Mouse (Mus musculus) limb, embryonic 13.5 days (tissue): ENCODE measurements around the gene Slc2a9. TPM values are rescaled to one million over a fixed set of nuclear protein-coding genes. Genes with fewer than 3 reads are reported as not detected.

Experiments
- ATAC-seq: fragments of 200-750 bp; cut with Nextera tagmentation; 2 replicates; pipeline ENCODE4 v1.8.0; 2017; ENCODE audit warnings: low read depth, moderate number of reproducible peaks, moderate TSS enrichment; ENCODE audit not compliant: low FRiP score
- H3K27ac ChIP-seq: fragments of 300-500 bp; sonication (generic); 2 replicates; pipeline ENCODE4 v1.5.1; 2015; ENCODE audit warnings: inconsistent platforms, mild to moderate bottlenecking, moderate library complexity
- H3K27me3 ChIP-seq: fragments of 300-500 bp; sonication (generic); 2 replicates; pipeline ENCODE4 v1.6.1; 2015; ENCODE audit warnings: mild to moderate bottlenecking, inconsistent platforms
- H3K36me3 ChIP-seq: fragments of 300-500 bp; sonication (generic); 2 replicates; pipeline ENCODE4 v1.6.1; 2015; ENCODE audit warnings: inconsistent platforms, mild to moderate bottlenecking, moderate library complexity
- H3K4me1 ChIP-seq: fragments of 300-500 bp; sonication (generic); 2 replicates; pipeline ENCODE4 v1.6.1; 2015; ENCODE audit warnings: inconsistent platforms
- H3K4me2 ChIP-seq: fragments of 300-500 bp; sonication (generic); replicated peaks from 2 replicates; pipeline ENCODE4 v1.6.1; 2015; ENCODE audit warnings: inconsistent platforms, mild to moderate bottlenecking, moderate library complexity
- H3K4me3 ChIP-seq: fragments of 300-500 bp; sonication (generic); 2 replicates; pipeline ENCODE4 v1.5.1; 2015; ENCODE audit warnings: moderate library complexity, mild to moderate bottlenecking, inconsistent platforms
- H3K9ac ChIP-seq: fragments of 300-500 bp; sonication (generic); 2 replicates; pipeline ENCODE4 v1.6.1; 2015; ENCODE audit warnings: mild to moderate bottlenecking, inconsistent platforms
- H3K9me3 ChIP-seq: fragments of 300-500 bp; sonication (generic); 2 replicates; pipeline ENCODE4 v1.6.1; 2016; ENCODE audit warnings: inconsistent platforms
- WGBS: fragments of 180-500 bp; shearing (Covaris S2); methylation state at CpG from one replicate; pipeline ENCODE4 v1.1.7; 2015; 5-methylcytosine and 5-hydroxymethylcytosine counted together
- polyA plus RNA-seq: library from polyadenylated mRNA; unstranded; fragments of >200 nt; fragmentation: Nextera tagmentation; extraction: Ambion mirVana; gene quantifications from 2 replicates; pipeline ENCODE4 v1.2.1, GENCODE M21; 2015

Gene Slc2a9
- polyA plus RNA-seq, 1 experiment from 2014 or later, result 0.32 TPM

DNA sequence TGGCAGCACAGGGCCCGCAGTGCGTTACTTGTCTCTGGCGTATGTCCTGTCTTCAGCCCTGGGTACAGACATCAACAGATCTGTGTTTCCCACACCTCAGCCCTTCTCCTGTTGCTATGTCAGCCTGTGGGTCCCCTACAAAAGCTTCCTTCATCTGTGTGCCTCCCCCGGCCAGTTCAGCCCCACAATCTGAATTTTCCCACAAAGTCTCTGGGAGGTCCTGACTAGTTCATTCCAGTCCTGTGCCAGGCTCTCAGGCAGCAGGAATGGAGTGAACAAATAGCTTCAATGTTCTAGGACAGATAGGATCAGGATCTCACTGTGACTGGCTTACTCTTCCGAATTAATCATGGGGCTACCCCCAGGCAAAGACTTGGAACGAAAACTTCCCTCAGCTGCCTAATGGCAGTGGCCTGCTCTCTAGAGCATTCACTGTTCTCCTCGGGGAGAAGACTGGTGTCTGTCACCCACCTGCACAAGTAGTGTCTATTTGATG is 3.6 kb downstream of the Slc2a9 start:
- Histone ChIP-seq H3K36me3 (no peaks in the 10 kb centered on the region), H3K4me2 (no peak overlapping the region), H3K9ac (no peak overlapping the region), H3K4me1 (peaks cover 5% of the 10 kb centered on the region; the same call in 1 of the 2 replicates), H3K27me3 (no peaks in the 10 kb centered on the region), H3K9me3 (no peaks in the 10 kb centered on the region), H3K4me3 (no peak overlapping the region), H3K27ac (no peak overlapping the region)
- ATAC-seq, result peak; percentile 28; the same call in 1 of the 2 replicates
- 78% methylated on average over 7 of the region's 7 CpGs for WGBS

DNA sequence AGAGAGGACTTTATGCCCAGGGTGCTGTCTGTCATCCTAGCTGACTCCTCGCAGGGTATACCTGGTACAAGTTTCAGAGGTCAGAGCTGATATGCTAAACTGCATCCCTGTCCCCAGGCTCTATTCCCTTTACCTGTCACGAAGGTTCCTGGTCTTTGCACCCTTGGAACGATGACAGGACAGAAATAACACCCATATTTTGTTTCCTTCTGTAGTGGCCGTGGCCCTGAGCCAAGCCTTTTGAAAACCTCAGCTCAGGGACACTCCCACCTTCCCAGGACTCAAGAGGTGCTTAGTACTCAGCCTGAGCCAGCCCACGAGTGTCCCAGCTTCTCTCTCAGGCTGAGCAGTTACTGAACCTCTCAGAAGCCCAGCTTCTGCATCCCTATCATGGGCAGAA is 4.5 kb downstream of the Slc2a9 start:
- Histone ChIP-seq H3K27me3 (no peaks in the 10 kb centered on the region), H3K4me2 (no peak overlapping the region), H3K4me3 (no peak overlapping the region), H3K9me3 (no peaks in the 10 kb centered on the region), H3K27ac (no peak overlapping the region), H3K9ac (no peak overlapping the region), H3K4me1 (no peaks in the 10 kb centered on the region), H3K36me3 (no peaks in the 10 kb centered on the region)
- 73% methylated on average over 5 of the region's 5 CpGs for WGBS
- no peak for ATAC-seq

GRCm38 (mm10) chr5:38496491-38497057 is 6.4 kb downstream of the Slc2a9 start:
- no peaks in the 10 kb centered on the region for H3K9me3 ChIP-seq
- H3K4me3 ChIP-seq, result no peak overlapping the region
- WGBS, result 85% methylated on average over 8 of the region's 8 CpGs
- H3K36me3 ChIP-seq, result no peaks in the 10 kb centered on the region
- no peak overlapping the region for H3K27ac ChIP-seq
- H3K9ac ChIP-seq, result no peak overlapping the region
- no peaks in the 10 kb centered on the region for H3K4me1 ChIP-seq
- H3K4me2 ChIP-seq, result no peak overlapping the region
- ATAC-seq, result no peak
- no peaks in the 10 kb centered on the region for H3K27me3 ChIP-seq

DNA sequence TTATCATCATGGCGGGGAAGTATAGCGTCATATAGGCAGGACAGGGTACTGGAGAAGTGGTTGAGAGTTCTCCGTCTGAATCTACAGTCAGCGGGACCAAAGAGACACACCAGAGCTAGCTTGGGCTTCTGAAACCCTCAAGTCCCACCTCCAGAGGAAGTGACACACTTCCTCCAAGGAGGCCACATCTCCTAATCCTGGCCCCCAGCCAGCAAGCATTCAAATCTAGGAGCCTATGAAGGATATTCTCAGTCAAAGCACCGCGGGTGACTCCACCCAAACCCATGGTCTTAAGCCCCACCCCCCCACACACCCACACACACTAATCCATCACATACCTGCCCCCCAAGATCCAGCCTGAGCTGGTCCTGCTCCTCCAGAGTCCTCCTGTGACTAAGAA is 9.1 kb downstream of the Slc2a9 start:
- H3K9ac ChIP-seq, result no peak overlapping the region
- H3K4me2 ChIP-seq, result no peak overlapping the region
- H3K4me3 ChIP-seq, result no peak overlapping the region
- no peak for ATAC-seq
- H3K9me3 ChIP-seq, result no peaks in the 10 kb centered on the region
- no peaks in the 10 kb centered on the region for H3K4me1 ChIP-seq
- H3K27ac ChIP-seq, result no peak overlapping the region
- H3K36me3 ChIP-seq, result no peaks in the 10 kb centered on the region
- H3K27me3 ChIP-seq, result no peaks in the 10 kb centered on the region
- WGBS, result 93% methylated on average over 6 of the region's 6 CpGs

GRCm38 (mm10) chr5:38491763-38492162 is 11.2 kb downstream of the Slc2a9 start:
- WGBS, result 72% methylated on average over 8 of the region's 8 CpGs
- ATAC-seq, result no peak
- H3K27me3 ChIP-seq, result no peaks in the 10 kb centered on the region

GRCm38 (mm10) chr5:38489739-38490138 is 13.2 kb downstream of the Slc2a9 start:
- no peaks in the 10 kb centered on the region for H3K27me3 ChIP-seq
- H3K9ac ChIP-seq, result no peak overlapping the region
- no peaks in the 10 kb centered on the region for H3K4me1 ChIP-seq
- no peak overlapping the region for H3K4me2 ChIP-seq
- no peak overlapping the region for H3K27ac ChIP-seq
- ATAC-seq, result no peak
- H3K9me3 ChIP-seq, result no peaks in the 10 kb centered on the region
- WGBS, result 85% methylated on average over 4 of the region's 4 CpGs
- no peaks in the 10 kb centered on the region for H3K36me3 ChIP-seq
- H3K4me3 ChIP-seq, result no peak overlapping the region

More at GRCm38 (mm10) chr5:38491763-38492162, 11.2 kb downstream of the Slc2a9 start:
- Histone ChIP-seq H3K27ac (no peak overlapping the region), H3K4me1 (no peaks in the 10 kb centered on the region), H3K9ac (no peak overlapping the region), H3K4me3 (no peak overlapping the region), H3K36me3 (no peaks in the 10 kb centered on the region), H3K4me2 (no peak overlapping the region), H3K9me3 (no peaks in the 10 kb centered on the region)

DNA sequence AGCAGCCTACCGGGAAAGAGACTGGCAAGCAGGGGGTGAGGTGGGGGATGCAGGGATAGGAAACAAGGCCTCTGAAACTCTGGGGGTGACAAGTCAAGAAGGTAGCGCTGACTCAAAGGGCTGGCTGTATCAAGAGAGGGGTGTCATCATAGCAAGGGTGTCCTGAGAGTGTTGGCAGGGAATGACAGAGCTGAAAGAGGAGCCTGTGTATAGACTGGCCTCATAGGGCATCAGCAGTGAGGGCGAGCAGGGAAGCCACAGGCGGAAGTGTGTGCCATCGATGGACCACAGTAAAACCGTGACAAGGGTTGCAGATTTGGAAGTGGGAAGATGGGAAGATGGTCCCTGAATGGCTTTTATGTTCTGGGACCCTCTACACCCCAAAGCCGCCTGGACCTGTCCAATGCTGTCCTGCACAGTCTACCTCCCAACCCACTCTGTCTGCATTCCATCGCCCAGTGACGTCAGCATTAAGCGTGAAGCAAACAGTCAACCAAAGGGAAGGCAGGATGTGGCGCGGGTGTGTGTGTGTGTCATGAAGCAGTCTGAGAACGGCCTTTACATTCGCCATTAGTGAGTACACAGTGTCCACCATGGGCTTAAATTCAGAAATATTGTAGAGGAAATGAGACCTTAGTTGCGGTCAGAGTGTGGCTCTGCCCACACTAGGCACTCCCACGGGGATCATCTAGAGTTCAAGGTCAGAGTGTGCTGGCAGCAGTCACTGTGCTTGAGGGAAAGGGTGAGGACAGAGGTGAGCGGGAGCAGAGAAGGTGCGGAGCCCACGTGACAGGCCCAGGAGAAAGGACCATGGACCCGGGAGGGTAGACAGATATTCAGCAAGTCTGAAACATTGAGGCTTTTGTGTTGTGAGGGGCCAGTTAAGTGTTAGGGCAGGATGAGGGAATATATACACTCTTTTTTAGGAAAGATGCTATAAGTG is 14.0 kb downstream of the Slc2a9 start:
- Histone ChIP-seq H3K4me2 (no peak overlapping the region), H3K9ac (no peak overlapping the region), H3K36me3 (no peaks in the 10 kb centered on the region), H3K4me1 (peaks cover 7% of the 10 kb centered on the region; the same call in 1 of the 2 replicates), H3K27me3 (no peaks in the 10 kb centered on the region), H3K9me3 (no peaks in the 10 kb centered on the region), H3K4me3 (no peak overlapping the region), H3K27ac (no peak overlapping the region)
- 0 out of 2 replicates have a peak, but pooled peaks have one; percentile 44 for ATAC-seq
- 80% methylated on average over 20 of the region's 20 CpGs for WGBS

DNA sequence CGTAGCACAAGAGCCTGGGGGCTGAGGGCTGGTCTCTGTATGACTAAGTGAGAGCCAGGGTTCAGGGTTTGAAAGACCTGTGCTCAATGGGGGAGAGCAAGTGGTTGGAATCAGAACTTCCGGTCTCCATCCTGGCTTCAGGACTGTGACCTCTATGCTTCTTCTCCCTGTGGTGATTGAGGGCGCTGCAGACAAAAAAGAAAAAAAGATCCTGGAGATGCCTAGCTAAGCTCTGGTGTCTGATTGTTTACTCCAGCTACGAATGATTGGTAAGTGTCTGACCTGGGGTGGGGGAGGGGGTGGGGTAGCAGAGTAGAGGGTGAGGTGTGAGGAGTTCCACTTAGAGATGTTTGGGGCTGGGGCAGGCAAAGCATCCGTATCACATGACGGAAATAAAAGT is 14.9 kb downstream of the Slc2a9 start:
- peaks cover 11% of the 10 kb centered on the region; the same call in 1 of the 2 replicates for H3K4me1 ChIP-seq
- H3K4me3 ChIP-seq, result no peak overlapping the region
- H3K27me3 ChIP-seq, result no peaks in the 10 kb centered on the region
- WGBS, result 50% methylated on average over 6 of the region's 6 CpGs
- H3K27ac ChIP-seq, result no peak overlapping the region
- H3K9ac ChIP-seq, result no peak overlapping the region
- ATAC-seq, result no peak
- no peak overlapping the region for H3K4me2 ChIP-seq
- no peaks in the 10 kb centered on the region for H3K9me3 ChIP-seq
- no peaks in the 10 kb centered on the region for H3K36me3 ChIP-seq

- Histone ChIP-seq H3K4me2 (no peak overlapping the region), H3K9ac (no peak overlapping the region), H3K36me3 (no peaks in the 10 kb centered on the region), H3K9me3 (no peaks in the 10 kb centered on the region), H3K27me3 (no peaks in the 10 kb centered on the region), H3K4me3 (no peak overlapping the region), H3K4me1 (peaks cover 11% of the 10 kb centered on the region; the same call in 1 of the 2 replicates), H3K27ac (no peak overlapping the region)
- WGBS, result 80% methylated on average over 4 of the region's 4 CpGs
- no peak for ATAC-seq
Measured at GRCm38 (mm10) chr5:38487247-38487646, 15.7 kb downstream of the Slc2a9 start.

- H3K4me1 ChIP-seq, result peaks cover 16% of the 10 kb centered on the region; the same call in 1 of the 2 replicates
- no peaks in the 10 kb centered on the region for H3K36me3 ChIP-seq
- H3K9ac ChIP-seq, result no peak overlapping the region
- no peak for ATAC-seq
- H3K27me3 ChIP-seq, result no peaks in the 10 kb centered on the region
- no peaks in the 10 kb centered on the region for H3K9me3 ChIP-seq
- 74% methylated on average over 4 of the region's 4 CpGs for WGBS
- H3K4me3 ChIP-seq, result no peak overlapping the region
- no peak overlapping the region for H3K27ac ChIP-seq
- H3K4me2 ChIP-seq, result no peak overlapping the region
Measured at GRCm38 (mm10) chr5:38485946-38486345, 17.0 kb downstream of the Slc2a9 start.

- Histone ChIP-seq H3K9me3 (no peaks in the 10 kb centered on the region), H3K36me3 (no peaks in the 10 kb centered on the region), H3K4me2 (no peak overlapping the region), H3K9ac (no peak overlapping the region), H3K27me3 (no peaks in the 10 kb centered on the region), H3K4me1 (peaks cover 35% of the 10 kb centered on the region), H3K27ac (no peak overlapping the region), H3K4me3 (no peak overlapping the region)
- no peak for ATAC-seq
- 51% methylated on average over 7 of the region's 7 CpGs for WGBS
Measured at GRCm38 (mm10) chr5:38483518-38484110, 19.3 kb downstream of the Slc2a9 start.
